Mouse (Mus musculus): ENCODE results near the gene Tas2r120.
"Not testable (repeated sequence)": the region's sequence is repeated elsewhere in the genome, so short reads cannot be mapped to it uniquely, and the experiment has no call there.

Tas2r120 gene

GRCm38 (mm10) chr6:132656653-132657052 is at the start of gene Tas2r120:
Gene Tas2r120 (plus strand): TSS chr6:132656953.
- no peak for DNase-seq (ENCODE audit: low read depth, low spot score)

GRCm38 (mm10) chr6:132649399-132649798 is 7.4 kb upstream of the Tas2r120 start:
- peak; percentile 36 for DNase-seq (ENCODE audit: low read depth, low spot score)

- DNase-seq (ENCODE audit: low read depth, low spot score) = no peak
Measured at GRCm38 (mm10) chr6:132651426-132651825, 5.3 kb upstream of the Tas2r120 start, which contains the start of gene A630073D07Rik. Gene A630073D07Rik (minus strand): TSS chr6:132651526.

GRCm38 (mm10) chr6:132691596-132691995 is 34.8 kb downstream of the Tas2r120 start:
- DNase-seq (ENCODE audit: low read depth, low spot score) = not testable (repeated sequence)

- DNase-seq (ENCODE audit: low read depth, low spot score) = no peak
Measured at GRCm38 (mm10) chr6:132700907-132701306, 44.2 kb downstream of the Tas2r120 start, which contains the start of gene Tas2r121. Gene Tas2r121 (minus strand): TSS chr6:132701007.

Measured in R1 (cell line).